Mouse (Mus musculus) CH12.LX (cell line): ENCODE data around the gene Hsd11b2. TPM values are rescaled to one million over a fixed set of nuclear protein-coding genes. Genes with fewer than 3 reads are reported as not detected.

Experiments used
- DNase-seq: peaks from one replicate; pipeline ENCODE4 v3.0.0-alpha.2; 2013; ENCODE audit errors: extremely low read depth
- H3K27ac ChIP-seq: 2 replicates; pipeline ENCODE4 v1.5.1; 2012; ENCODE audit warnings: low read depth, mild to moderate bottlenecking, control low read depth, moderate library complexity; ENCODE audit not compliant: insufficient read depth
- H3K27me3 ChIP-seq: replicated peaks from 2 replicates; pipeline ENCODE3; 2012; ENCODE audit warnings: inconsistent platforms
- H3K36me3 ChIP-seq, 2 experiments: replicated peaks in 1 of 2; 2 replicates each; pipeline versions ENCODE3 to v1.6.1; 2012; ENCODE audit warnings: inconsistent platforms in 1 of 2, low read length in 1 of 2, mild to moderate bottlenecking in 1 of 2, mixed read lengths in 1 of 2, moderate library complexity in 1 of 2; ENCODE audit not compliant: control insufficient read depth in 1 of 2, insufficient read depth in 1 of 2
- H3K4me1 ChIP-seq, 2 experiments: 2 replicates each; pipeline ENCODE4 v1.6.1; 2012; ENCODE audit warnings: inconsistent platforms in 1 of 2, moderate library complexity in 1 of 2; ENCODE audit not compliant: insufficient read depth in 2 of 2, control insufficient read depth in 1 of 2
- H3K4me2 ChIP-seq: 2 replicates; pipeline ENCODE4 v1.6.1; 2012; ENCODE audit warnings: low read depth, mild to moderate bottlenecking, control low read depth; ENCODE audit not compliant: poor library complexity, insufficient read depth, severe bottlenecking
- H3K4me3 ChIP-seq, 3 experiments: fragments of 150-350 bp in 1 of 3; sonication (generic) in 1 of 3; replicated peaks in 1 of 3; 2 replicates each; pipeline versions ENCODE3 to v1.5.1; 2011 to 2012; ENCODE audit warnings: low read depth in 2 of 3, low read length in 2 of 3, mild to moderate bottlenecking in 2 of 3, moderate library complexity in 2 of 3, control low read depth in 1 of 3, improper control_type of control experiment in 1 of 3, inconsistent platforms in 1 of 3, mixed read lengths in 1 of 3; ENCODE audit not compliant: poor library complexity in 1 of 3
- H3K79me2 ChIP-seq: replicated peaks from 2 replicates; pipeline ENCODE4 v1.6.1; 2012; ENCODE audit warnings: mild to moderate bottlenecking, moderate library complexity; ENCODE audit not compliant: control insufficient read depth, poor library complexity, insufficient read depth, severe bottlenecking; ENCODE audit errors: extremely low read depth
- H3K9ac ChIP-seq: 2 replicates; pipeline ENCODE4 v1.6.1; 2012; ENCODE audit warnings: low read depth, mild to moderate bottlenecking, control low read depth, moderate library complexity; ENCODE audit not compliant: insufficient read depth
- H3K9me3 ChIP-seq: replicated peaks from 2 replicates; pipeline ENCODE3; 2012; ENCODE audit warnings: low read length, inconsistent platforms, mixed read lengths
- BHLHE40 ChIP-seq: IDR thresholded peaks from 2 replicates; pipeline ENCODE4 v1.6.1; 2011; ENCODE audit warnings: mild to moderate bottlenecking, low read depth, low read length, improper control_type of control experiment
- CHD1 ChIP-seq: IDR thresholded peaks from 2 replicates; pipeline ENCODE4 v1.6.1; 2012; ENCODE audit warnings: low read depth, low read length, improper control_type of control experiment, inconsistent platforms
- CHD2 ChIP-seq: IDR thresholded peaks from 2 replicates; pipeline ENCODE4 v1.6.1; 2011; ENCODE audit warnings: low read length, improper control_type of control experiment
- CTCF ChIP-seq, 2 experiments: IDR thresholded peaks in 1 of 2; conservative IDR thresholded peaks in 1 of 2; 2 replicates each; pipeline ENCODE4 v1.5.1; 2011 to 2012; ENCODE audit warnings: low read depth in 2 of 2, low read length in 2 of 2, improper control_type of control experiment in 1 of 2, inconsistent platforms in 1 of 2, mild to moderate bottlenecking in 1 of 2, moderate library complexity in 1 of 2
- E2F4 ChIP-seq: IDR thresholded peaks from 2 replicates; pipeline ENCODE4 v1.6.1; 2011; ENCODE audit warnings: low read depth, low read length, improper control_type of control experiment; ENCODE audit not compliant: insufficient replicate concordance
- ELF1 ChIP-seq: IDR thresholded peaks from 2 replicates; pipeline ENCODE4 v1.6.1; 2014; ENCODE audit warnings: low read depth, mild to moderate bottlenecking, inconsistent platforms, low read length, improper control_type of control experiment
- IRF4 ChIP-seq: IDR thresholded peaks from 2 replicates; pipeline ENCODE4 v1.6.1; 2014; ENCODE audit warnings: low read depth, mild to moderate bottlenecking, inconsistent platforms, low read length, improper control_type of control experiment
- JUN ChIP-seq: IDR thresholded peaks from 2 replicates; pipeline ENCODE4 v1.6.1; 2011; ENCODE audit warnings: low read depth, mild to moderate bottlenecking, low read length, improper control_type of control experiment, moderate library complexity; ENCODE audit not compliant: insufficient read depth
- JUND ChIP-seq: conservative IDR thresholded peaks from 2 replicates; pipeline ENCODE4 v1.6.1; 2011; ENCODE audit warnings: low read depth, low read length, improper control_type of control experiment
- KAT2A ChIP-seq: IDR thresholded peaks from 2 replicates; pipeline ENCODE4 v1.6.1; 2012; ENCODE audit warnings: low read length, improper control_type of control experiment, inconsistent platforms; ENCODE audit not compliant: insufficient replicate concordance
- MAX ChIP-seq: IDR thresholded peaks from 2 replicates; pipeline ENCODE4 v1.6.1; 2011; ENCODE audit warnings: low read length, improper control_type of control experiment
- MXI1 ChIP-seq: IDR thresholded peaks from 2 replicates; pipeline ENCODE4 v1.6.1; 2011; ENCODE audit warnings: mild to moderate bottlenecking, low read depth, low read length, improper control_type of control experiment
- NELFE ChIP-seq: IDR thresholded peaks from 2 replicates; pipeline ENCODE4 v1.6.1; 2011; ENCODE audit warnings: low read depth, low read length, improper control_type of control experiment
- NRF1 ChIP-seq: IDR thresholded peaks from 2 replicates; pipeline ENCODE4 v1.6.1; 2014; ENCODE audit warnings: low read depth, mild to moderate bottlenecking, inconsistent platforms, low read length, improper control_type of control experiment, moderate library complexity
- PAX5 ChIP-seq: IDR thresholded peaks from 2 replicates; pipeline ENCODE4 v1.6.1; 2012; ENCODE audit warnings: low read length, inconsistent platforms, mixed read lengths
- POLR2AphosphoS2 ChIP-seq: IDR thresholded peaks from 2 replicates; pipeline ENCODE4 v1.6.1; 2011; ENCODE audit warnings: low read depth, low read length, improper control_type of control experiment
- RAD21 ChIP-seq: IDR thresholded peaks from 2 replicates; pipeline ENCODE4 v1.6.1; 2011; ENCODE audit warnings: low read depth, mild to moderate bottlenecking, low read length, improper control_type of control experiment, moderate library complexity
- RCOR1 ChIP-seq: conservative IDR thresholded peaks from 2 replicates; pipeline ENCODE4 v1.6.1; 2012; ENCODE audit warnings: low read depth, mild to moderate bottlenecking, inconsistent platforms, low read length, improper control_type of control experiment
- SIN3A ChIP-seq: IDR thresholded peaks from 2 replicates; pipeline ENCODE4 v1.6.1; 2012; ENCODE audit warnings: low read length, improper control_type of control experiment, inconsistent platforms
- TBP ChIP-seq: conservative IDR thresholded peaks from 2 replicates; pipeline ENCODE4 v1.6.1; 2011; ENCODE audit warnings: low read depth, low read length, improper control_type of control experiment
- TCF12 ChIP-seq: IDR thresholded peaks from 2 replicates; pipeline ENCODE4 v1.6.1; 2014; ENCODE audit warnings: low read depth, mild to moderate bottlenecking, inconsistent platforms, low read length, improper control_type of control experiment
- USF1 ChIP-seq: IDR thresholded peaks from 2 replicates; pipeline ENCODE4 v1.6.1; 2014; ENCODE audit warnings: low read depth, mild to moderate bottlenecking, inconsistent platforms, low read length, improper control_type of control experiment
- ZMIZ1 ChIP-seq: IDR thresholded peaks from 2 replicates; pipeline ENCODE4 v1.6.1; 2012; ENCODE audit warnings: low read depth, mild to moderate bottlenecking, inconsistent platforms, low read length, improper control_type of control experiment
- dilution Hi-C: fragments of 300-500 bp; cut with MboI; formaldehyde crosslinking; loops from 2 replicates; pipeline ENCODE4 v1.14.3; 2020; ENCODE audit warnings: low sequenced_read_pairs; ENCODE audit not compliant: extremely low pct_unique_long_range_greater_than_20kb, extremely low pct_ligation_motif_present
- in situ Hi-C: fragments of 300-500 bp; cut with MboI; formaldehyde crosslinking; loops from 3 replicates; pipeline ENCODE4 v1.14.3; 2019; ENCODE audit warnings: low sequenced_read_pairs, low pct_ligation_motif_present, low pct_unique_long_range_greater_than_20kb, mixed read lengths
- polyA plus RNA-seq: library from polyadenylated mRNA; unstranded; fragments of >175 nt; gene quantifications from 2 replicates; pipeline ENCODE4 v1.2.1, GENCODE M21; 2012; ENCODE audit warnings: low read depth; ENCODE audit not compliant: insufficient read length
- total RNA-seq, 2 experiments: library from RNA; depleted of rRNA; stranded (reverse); fragments of 300-350 nt in 1 of 2; fragments of >200 nt in 1 of 2; gene quantifications; 2 replicates each; pipeline ENCODE4 v1.2.3; 2012 to 2014

The Hsd11b2 gene
- total and polyA plus RNA-seq, 3 experiments: not detected

- TF ChIP-seq RCOR1 (no peak), MXI1 (no peak), SIN3A (no peak), MAX (no peak), E2F4 (no peak), ELF1 (no peak), USF1 (no peak), CHD1 (no peak), NRF1 (no peak), NELFE (no peak), KAT2A (no peak), RAD21 (no peak), JUND (no peak), TCF12 (no peak), ZMIZ1 (no peak), PAX5 (no peak), JUN (no peak)
- H3K79me2 ChIP-seq: no peaks in the 10 kb centered on the region
- dilution Hi-C loops (no loop called here), in situ Hi-C loops (loop anchor here (5.0 to 10.0 kb wide), 2 partner anchors 37 to 109 kb away; no protein-coding TSS in a partner anchor)
- H3K36me3 ChIP-seq: peaks cover 0 to 27% of the 10 kb centered on the region in 2 experiments
- H3K4me2 ChIP-seq: no peak overlapping the region
- no peak overlapping the region for H3K4me3 ChIP-seq
- no peaks in the 10 kb centered on the region for H3K4me1 ChIP-seq
- H3K27me3 ChIP-seq: no peaks in the 10 kb centered on the region
- no peaks in the 10 kb centered on the region for H3K9me3 ChIP-seq
- no peak for DNase-seq
- H3K9ac ChIP-seq: no peak overlapping the region
- H3K27ac ChIP-seq: no peak overlapping the region
Measured at GRCm38 (mm10) chr8:105473816-105474606, 44.5 kb upstream of the Hsd11b2 start.

GRCm38 (mm10) chr8:105474680-105475079 is 43.9 kb upstream of the Hsd11b2 start:
- Histone ChIP-seq H3K79me2 (no peaks in the 10 kb centered on the region), H3K4me3 (no peak overlapping the region), H3K27ac (no peak overlapping the region), H3K9me3 (no peaks in the 10 kb centered on the region)
- dilution Hi-C loops (no loop called here), in situ Hi-C loops (loop anchor here (5.0 to 10.0 kb wide), 2 partner anchors 37 to 110 kb away; no protein-coding TSS in a partner anchor)
- DNase-seq: no peak
- no peak for TF ChIP-seq CTCF (conservative IDR thresholded peaks at IDR 0.05 in 1 of 2, IDR thresholded peaks at IDR 0.05 in 1 of 2; ENCODE audit: low read depth in 2 of 2, low read length in 2 of 2)
- TF ChIP-seq TBP: no peak
- no peak for TF ChIP-seq BHLHE40
- no peak for TF ChIP-seq POLR2AphosphoS2
- TF ChIP-seq CHD2: no peak
- TF ChIP-seq IRF4: no peak
- no peak for TF ChIP-seq TCF12
- no peak for TF ChIP-seq MXI1
- TF ChIP-seq, all 38 proteins: peak for 0
- peaks cover 0 to 27% of the 10 kb centered on the region in 2 experiments for H3K36me3 ChIP-seq
- H3K4me2 ChIP-seq: no peak overlapping the region
- no peaks in the 10 kb centered on the region for H3K27me3 ChIP-seq
- H3K4me1 ChIP-seq: no peaks in the 10 kb centered on the region
- H3K9ac ChIP-seq: no peak overlapping the region
